Mouse (Mus musculus) small intestine, adult 2 months (tissue): ENCODE results near the gene Speer4a. TPM values are rescaled to one million over a fixed set of nuclear protein-coding genes. Genes with fewer than 3 reads are reported as not detected.

ENCODE experiments used
- polyA plus RNA-seq: library from polyadenylated mRNA; depleted of rRNA; stranded (reverse); fragments of >200 nt; gene quantifications from 2 replicates; pipeline ENCODE4 v1.2.3, GENCODE M21; 2012; rRNA removed

Gene Speer4a
- polyA plus RNA-seq, 1 experiment: not detected

Other genes with a start within 250 kb of the Speer4a start
- not detected in 2 replicates for gene Gm21663, start 97.2 kb downstream of the Speer4a start, polyA plus RNA-seq
- not detected in 2 replicates for gene Gm21671, start 85.1 kb downstream of the Speer4a start, polyA plus RNA-seq
- gene Gm21680, start 66.9 kb downstream of the Speer4a start, polyA plus RNA-seq: not detected in 2 replicates
- not detected in 2 replicates for gene Gm21698, start 50.9 kb downstream of the Speer4a start, polyA plus RNA-seq
- gene Gm1979, start 34.8 kb downstream of the Speer4a start, polyA plus RNA-seq: not detected in 2 replicates
- not detected in 2 replicates for gene Gm5862, start 16.6 kb downstream of the Speer4a start, polyA plus RNA-seq
- gene Gm7347, start 19.0 kb upstream of the Speer4a start, polyA plus RNA-seq: not detected in 2 replicates
- not detected in 2 replicates for gene Gm10471, start 49.7 kb upstream of the Speer4a start, polyA plus RNA-seq
- not detected in 2 replicates for gene 5031410I06Rik, start 65.8 kb upstream of the Speer4a start, polyA plus RNA-seq
- not detected in 2 replicates for gene Gm10220, start 81.9 kb upstream of the Speer4a start, polyA plus RNA-seq
- gene Gm7361, start 218.1 kb upstream of the Speer4a start, polyA plus RNA-seq: not detected in 2 replicates